Mouse (Mus musculus): ENCODE results near the gene Slc35b1.

Gene Slc35b1

DNA sequence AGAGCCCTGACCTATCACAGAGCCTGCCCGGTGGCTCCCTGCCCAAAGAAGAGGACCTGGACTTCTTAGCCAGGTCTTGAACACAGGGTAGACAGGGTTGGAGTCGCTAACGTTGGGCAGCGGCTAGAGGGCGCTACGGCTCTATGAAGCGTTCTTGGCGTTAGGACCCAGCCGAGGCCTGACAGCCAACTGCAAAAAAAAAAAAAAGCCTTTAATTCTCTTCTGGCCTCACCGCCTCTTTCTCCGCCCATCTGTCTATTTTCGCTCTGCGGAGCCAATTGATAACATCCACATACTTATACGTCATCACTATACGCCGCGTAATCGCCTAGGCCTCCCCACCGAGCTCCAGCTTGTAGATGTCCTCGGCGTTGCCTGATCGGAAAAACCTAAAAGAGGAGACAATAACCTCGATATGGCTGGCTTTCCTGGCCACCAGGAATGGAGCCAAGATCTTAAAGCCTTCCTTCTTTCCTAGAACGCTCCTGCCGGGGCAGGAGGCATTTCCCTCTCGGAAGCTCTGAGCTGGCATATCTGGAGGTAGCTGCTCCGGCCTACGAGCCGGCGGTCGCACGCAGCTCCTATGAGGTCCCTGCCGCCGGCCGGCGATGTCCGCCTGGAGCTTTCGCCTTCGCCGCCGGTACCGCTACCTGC, at the start of gene Slc35b1:
Gene Slc35b1 (plus strand): TSS at position 374 of the 654 bp plus-strand sequence.
- DNase-seq = peak; percentile 97

DNA sequence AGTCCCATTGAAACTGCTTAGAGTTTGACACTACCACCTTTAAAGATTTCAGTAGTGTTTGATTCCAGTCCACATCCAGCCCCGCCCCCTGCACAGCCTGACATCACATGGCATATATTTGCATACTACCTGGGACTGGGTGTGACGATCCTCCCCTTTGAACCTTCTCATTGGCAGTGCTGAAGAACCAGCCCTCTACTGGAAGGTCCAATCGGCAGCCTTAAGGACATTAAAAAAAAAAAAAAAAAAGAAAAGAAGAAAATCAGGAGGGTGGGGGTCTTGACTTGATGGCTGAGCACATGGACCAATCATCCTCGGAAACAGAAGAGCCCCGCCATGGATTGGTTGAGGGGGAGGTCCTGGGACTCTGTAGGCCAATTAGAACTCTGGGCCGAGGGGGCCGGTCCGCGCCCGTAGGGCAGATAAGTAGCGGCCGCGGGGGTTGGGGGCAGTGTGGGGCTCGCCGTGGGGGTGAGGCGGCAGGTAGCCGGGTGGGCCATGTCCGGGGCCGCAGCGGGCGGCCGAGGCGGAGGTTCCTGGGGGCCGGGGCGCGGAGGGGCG, 47.8 kb upstream of the Slc35b1 start, which contains the start of gene Fam117a:
Gene Fam117a (plus strand): TSS at position 451 of the 561 bp plus-strand sequence.
- DNase-seq = peak; percentile 91

DNA sequence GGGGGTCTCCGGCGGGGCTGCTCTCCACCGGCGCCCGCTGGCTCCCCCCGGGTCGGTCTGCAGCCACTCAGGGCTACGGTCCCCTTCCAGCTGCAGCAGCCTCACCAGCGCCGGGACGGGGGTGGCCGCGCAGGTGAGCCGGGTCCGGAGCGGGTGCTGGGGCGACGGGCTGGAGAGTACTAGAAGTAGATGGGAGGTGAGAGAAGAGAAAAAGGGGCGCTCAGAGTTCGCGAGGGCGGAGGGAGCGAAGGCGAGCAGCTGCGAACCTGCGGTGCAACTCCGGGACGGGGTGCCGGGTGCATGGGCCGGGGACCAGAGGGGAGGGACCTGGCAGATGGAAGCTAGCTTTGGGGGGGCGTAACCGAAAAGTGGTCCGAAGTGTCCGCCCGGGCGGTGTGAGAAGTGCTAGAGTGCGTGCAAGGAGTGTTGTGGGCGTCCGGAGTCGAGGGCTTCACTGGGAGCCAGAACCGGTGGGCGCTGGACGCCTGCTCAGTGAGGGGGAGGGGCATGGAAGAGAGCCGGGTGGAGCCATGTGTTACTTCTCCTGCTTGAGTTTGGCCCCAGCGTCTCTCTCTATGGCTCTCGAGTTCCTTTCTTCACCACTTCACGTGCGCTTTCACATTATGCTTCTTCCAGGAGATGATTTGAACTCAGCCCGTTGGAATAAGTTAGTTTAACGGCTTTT, 47.2 kb upstream of the Slc35b1 start:
- peak; percentile 82 for DNase-seq

DNA sequence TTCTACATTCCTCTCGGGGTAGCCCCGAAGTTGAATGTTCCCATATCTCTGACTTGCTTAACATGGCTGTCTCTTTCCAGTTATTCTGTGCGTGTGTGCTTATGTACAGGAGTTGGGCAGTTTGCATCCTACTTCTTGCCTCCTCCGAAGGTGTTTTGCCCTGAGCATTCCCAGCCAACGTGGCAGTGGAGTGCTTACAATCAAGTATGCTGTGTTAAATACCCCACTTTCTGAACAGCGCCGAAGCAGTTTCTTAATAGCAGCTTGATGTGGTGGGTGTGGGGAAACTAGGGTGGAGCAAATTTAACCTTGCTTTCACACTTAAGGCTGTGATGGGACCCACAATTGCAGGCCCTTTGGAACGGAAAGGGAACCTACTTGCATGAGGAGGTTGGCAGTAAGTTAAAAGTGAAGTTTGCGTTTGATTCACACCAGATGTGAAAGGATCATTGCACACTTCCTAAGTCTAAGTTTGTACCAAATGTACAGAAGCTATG, 46.6 kb upstream of the Slc35b1 start:
- peak; percentile 15 for DNase-seq

DNA sequence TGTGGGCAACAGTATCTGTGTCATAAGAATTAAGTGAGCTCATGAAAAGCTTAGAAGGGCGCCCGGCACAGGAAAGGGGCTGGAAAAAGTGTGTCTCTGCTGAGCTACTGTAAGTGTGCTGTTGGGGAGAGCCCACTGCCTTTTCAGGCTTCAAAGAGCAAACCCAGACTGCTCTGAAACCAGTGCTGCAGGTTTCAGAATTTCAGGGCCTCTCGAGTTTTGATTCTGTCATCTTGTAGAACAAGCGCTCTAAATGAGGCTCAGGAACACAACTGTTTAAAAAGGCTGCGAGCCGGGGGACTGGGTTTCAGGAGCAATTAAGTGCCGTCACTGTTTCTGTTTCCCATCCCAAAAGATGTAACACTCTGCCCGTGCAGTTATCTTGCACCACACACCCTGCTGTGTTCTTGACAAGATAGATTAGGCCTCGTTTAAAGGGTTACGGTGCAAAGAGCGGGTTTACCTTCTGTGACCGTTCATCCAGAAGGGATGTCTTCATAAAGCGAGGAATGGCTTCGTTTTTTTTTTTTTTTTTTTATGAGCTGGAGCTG, 44.9 kb upstream of the Slc35b1 start:
- DNase-seq = no peak

DNA sequence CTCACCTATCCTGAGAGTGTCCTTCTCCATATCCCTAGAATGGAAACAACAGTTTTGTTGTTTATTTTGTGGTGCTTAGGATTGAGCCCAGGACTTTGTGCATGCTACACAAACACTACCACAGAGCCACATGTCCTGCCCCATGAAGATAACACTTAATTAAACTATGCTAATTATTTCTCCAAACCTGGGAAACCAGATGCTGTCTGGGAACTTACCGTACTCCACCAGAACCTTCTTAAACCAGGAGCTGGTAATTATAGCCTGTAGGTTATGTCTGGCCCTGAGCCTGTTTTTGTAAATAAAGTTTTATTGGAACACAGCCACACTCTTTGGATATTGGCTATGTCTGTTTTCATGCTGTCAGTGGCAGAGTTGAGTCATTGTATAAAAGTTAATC, 44.2 kb upstream of the Slc35b1 start:
- no peak for DNase-seq

DNA sequence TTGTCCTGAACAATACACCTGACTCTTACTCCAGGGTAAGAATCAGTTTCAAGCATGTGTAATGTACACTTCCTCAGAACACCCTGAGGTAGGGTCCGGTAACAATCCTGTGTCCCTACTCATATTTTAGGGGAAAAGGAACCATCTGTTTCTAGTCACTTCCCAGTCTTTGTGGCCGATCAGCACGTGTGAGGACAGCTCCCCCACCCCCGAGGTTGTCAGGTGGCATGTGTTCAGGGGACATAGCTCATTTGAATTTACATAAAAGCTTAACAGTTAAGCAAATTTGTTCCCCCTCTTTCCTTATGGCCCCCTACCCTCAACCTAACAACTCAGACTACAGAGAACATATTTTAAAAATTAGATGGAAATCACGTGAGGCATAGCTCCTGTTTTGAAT, 43.8 kb upstream of the Slc35b1 start:
- no peak for DNase-seq

DNA sequence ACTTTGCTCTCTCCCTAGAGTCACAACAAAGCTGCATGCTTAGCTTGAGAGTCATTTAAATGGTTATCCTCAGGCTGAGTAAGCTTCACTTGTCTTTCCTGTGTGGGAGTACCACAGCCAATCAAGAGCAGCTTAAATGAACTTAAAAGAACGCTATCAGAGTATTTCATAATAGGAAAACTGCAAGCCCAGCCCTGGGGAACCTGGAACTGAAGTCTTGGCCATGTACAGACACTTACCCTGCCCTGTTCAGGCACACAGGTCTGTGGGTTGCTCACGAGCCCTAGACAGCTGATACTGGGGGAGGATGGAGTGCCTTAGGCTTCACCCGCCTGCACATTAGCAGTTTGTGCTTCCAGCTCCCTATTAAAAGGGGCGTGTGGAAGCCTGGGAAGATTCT, 41.3 kb upstream of the Slc35b1 start:
- no peak for DNase-seq

DNA sequence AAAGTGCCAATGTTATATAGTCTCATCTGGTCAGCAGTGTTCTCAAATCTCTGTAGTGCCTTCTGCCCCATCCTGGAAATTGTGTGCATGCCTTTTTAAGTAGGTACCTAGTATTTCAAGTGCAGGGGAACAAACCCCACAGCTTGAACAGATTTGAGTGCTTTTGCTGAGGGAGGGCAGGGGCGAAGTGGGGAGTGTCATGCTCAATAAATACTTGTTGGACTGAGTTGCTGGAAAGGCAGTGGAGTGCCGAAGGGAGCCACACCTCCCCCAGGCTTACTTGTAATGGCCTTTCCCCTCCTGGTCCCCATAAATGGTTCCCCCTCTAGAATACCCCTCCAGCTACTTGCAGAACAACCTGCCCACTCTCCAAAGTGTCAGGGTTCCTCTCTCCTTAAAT, 40.3 kb upstream of the Slc35b1 start:
- DNase-seq = no peak

DNA sequence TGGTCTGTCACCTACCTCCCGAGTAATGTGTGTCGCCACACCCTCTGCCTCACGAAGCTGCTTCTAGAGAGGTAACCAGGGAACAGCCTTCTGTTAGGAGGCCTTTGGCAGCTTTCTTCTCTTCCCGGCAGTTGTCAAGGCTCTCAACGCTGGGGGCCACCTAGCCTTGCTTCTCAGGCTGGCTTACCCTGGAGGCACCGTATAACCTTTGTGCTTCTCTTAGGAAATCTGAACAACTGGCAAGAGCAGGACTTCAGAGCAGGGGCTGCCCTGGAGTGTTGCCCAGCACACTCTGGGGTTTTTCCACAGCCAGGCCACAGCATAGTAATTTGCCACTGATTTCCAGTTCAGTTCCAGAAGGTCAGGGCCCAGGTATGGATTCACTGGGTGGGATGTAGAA, 34.2 kb upstream of the Slc35b1 start:
- no peak for DNase-seq

DNA sequence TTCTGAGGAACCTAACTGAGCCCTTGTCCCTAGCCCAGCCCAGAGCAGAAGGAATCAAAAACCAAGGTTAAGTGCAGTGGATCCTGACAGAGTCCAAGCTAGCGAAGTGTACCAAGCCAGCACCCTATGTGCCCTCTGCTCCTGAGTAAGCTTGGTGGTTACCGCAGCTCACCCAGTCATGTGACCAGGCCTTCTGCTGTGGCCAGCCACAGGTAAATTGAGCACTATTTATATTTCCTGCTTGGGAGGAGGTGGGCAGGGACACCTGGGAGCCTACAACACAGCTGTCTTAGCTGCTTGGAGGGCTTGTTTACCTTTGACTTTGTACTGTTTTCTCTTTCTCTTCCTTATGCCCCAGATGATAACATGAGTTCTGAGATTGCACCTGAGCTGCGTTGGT, 33.5 kb upstream of the Slc35b1 start:
- no peak for DNase-seq

DNA sequence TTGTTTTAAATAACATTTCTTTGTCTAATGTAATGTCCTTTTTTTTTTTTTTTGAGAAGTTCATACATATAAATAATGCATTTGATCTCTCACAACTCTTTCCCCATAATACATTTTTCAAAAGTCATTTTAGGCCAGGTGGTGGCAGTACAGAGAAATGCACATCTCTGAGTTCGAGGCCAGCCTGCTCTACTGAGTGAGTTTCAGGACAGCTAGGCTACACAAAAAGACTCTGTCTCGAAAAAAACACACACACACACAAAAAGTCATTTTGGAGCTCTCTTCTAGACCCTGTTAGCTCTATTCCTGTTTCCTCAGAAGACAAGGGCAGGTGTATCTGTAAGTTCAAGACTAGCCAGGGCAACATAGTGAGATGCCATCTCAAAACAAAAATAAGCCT, 31.8 kb upstream of the Slc35b1 start:
- DNase-seq = no peak

DNA sequence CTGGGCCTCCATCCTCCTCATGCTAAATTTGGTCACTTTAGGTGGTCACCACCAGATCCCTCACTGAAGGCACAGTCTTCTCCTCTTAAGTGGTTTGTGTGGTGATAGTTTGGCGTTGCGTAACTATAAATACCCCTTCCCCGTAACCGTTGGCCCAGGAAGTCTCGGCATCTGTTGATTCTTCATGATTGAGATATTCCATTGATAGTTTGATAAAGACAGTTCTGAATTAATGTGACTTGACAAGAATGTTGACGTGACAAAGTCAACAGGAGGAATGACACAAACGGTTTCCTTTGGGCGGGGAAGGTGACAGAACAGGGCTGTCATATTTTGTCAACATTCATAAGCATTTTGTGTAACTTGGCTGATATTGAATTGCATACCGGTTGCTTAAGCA, 31.3 kb upstream of the Slc35b1 start:
- no peak for DNase-seq

DNA sequence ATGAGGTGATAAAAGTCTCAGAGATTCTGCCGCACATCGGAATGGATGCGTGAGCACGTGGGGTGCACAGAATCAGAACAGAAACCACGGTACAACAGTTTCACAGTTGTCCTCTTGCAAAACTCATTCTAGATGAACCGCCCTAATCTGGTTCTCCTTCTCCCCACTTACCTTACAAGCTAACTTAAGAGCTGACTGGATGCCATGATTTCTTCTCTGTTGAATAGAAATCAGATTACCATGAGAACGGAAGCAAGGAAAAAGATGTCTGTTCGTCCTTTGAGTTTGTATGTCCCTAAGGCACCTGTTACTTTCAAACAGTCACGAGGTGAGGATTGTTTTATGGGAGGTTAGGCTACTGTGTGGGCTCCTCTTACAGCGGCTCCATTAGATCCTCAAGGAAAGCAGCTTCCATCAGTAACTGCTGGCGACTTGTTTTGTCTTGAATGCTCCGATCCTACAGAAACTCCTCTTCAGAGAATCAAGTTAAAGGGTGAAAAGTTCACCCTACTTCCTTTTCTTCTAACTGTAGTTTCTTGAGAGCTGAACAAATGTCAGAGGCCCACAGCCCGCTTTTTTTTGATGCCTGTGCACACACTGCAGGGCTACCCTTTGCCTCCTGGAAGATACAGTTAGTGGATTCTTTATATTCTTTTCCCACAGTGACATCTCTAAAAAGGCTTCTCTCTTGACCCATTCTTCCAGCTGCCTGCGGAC, 30.1 kb upstream of the Slc35b1 start:
- no peak for DNase-seq

DNA sequence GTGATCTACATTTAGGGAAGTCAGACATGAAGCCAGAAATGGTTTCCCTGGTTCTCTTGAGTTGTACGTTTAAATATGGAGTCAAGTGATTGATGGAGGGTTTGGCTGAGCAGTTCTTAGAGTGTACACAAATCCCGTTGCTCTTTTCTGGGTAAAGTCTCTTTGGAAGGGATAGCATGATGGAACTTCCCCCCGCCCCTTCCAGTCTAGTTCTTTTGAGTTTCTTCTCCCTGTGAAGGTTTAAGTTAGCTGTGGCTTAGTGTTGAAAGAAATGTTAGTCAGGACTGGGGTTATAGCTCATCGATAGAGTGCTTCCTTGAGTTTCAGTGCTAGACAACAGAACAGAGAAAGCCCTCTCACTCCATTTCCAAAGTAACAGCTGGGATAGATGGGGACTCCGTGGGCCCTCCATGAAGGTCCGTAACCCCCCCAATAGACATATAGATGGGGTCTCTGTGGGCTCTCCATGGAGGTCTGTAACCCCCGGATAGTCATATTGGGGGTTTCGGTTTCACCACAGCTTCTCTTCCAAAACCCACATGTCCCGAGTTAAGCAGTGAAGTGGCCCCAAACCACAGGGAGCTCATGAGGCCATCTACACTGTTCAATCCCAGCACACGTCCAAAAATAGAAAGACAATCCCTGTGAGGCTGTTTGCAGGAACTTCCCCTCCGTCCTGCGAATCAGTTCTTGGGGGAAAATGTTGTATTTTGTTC, 29.4 kb upstream of the Slc35b1 start:
- no peak for DNase-seq

DNA sequence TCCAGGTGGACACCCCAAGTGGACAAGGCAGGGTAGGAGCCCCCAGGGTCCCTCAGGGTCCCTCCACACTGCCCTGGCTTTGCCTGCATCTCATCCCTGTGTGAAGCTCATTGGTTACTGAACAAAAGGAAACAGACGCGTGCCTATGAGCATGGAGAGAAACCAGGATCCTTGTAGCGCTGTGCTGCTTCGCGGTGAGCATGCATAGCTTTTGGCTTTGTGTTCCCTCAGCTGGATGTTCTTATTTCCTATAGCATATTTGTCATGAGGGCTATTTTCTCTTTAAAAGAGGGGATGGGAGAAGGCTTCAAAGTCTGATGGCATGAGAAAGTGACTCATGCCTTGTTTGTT, 28.9 kb upstream of the Slc35b1 start:
- DNase-seq = no peak

DNA sequence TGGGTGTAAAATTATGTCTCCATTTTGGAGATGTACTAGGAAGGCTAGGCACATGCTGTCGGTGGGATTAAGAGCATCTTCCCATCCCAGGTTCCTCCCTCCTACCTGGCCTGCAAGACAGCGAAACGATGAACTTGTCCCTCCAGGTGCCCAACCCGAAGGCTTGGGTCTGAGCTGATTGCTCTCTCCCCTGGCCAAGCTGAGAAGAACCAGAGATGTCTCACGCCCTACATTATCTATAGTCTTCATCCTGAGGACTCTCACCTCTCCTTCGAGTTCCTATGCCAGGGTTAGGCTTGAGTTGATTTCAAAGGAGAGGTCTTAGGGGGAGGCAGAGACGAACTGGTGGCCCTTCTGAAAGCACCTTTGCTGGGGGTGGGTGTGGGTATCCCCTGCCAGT, 28.5 kb upstream of the Slc35b1 start:
- no peak for DNase-seq

DNA sequence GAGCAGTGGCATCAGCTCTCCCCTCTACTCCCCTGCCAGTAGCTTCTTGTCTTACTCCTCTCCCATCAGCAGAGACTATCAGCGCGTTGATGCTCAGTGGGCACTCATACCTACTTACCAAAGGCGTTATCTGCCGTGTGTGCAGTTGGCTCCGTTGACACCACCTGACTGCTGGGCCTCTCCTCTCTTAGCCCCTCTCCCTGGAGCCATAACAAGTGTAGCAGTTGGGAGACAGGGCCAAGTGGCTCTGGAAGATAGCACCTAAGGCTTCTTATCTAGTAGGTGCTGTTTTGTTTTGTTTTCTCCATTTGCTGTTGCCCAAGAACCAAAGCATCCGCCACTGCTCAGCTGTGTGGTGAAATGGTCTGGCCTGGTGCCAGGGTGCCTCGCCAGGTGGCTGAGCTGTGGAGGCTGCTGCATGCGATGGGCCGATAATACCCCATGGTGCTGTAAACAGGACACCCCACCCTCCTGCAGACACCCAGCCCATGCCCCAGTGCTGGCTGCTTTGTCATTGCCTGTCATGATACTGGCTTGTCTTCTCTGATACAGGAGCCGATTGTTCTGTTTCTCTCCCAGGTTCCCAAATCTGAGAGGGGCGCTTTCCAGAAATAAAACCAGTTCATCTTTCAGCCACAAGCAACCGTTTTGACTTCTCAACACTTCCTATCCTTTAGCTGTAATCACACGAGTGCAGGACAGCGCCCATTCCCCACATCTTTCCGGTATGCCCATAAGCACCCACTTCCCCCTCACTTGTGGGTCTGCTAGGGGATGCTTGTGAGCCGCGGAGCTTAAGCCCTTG, 27.8 kb upstream of the Slc35b1 start:
- peak; percentile 81 for DNase-seq

DNA sequence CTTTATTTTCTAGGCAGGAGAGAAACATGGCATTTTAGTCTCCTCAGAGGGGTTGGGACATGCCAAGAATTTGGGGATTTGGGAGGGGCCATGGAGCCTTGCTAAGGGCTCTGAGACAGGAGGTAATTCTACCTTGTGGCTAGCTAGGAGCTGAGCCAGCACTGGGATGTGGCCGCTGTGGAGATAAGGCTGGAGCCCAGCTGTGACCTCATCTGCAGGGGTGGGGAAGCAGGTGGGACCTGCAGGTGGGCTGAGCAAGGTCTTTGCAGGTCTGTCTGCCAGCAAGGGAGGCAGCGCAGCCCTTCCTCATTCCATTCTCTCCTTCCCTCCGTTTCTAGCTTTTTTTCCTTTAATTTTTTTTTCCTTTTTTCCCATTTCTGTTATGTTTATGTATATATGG, 26.2 kb upstream of the Slc35b1 start:
- DNase-seq = no peak

DNA sequence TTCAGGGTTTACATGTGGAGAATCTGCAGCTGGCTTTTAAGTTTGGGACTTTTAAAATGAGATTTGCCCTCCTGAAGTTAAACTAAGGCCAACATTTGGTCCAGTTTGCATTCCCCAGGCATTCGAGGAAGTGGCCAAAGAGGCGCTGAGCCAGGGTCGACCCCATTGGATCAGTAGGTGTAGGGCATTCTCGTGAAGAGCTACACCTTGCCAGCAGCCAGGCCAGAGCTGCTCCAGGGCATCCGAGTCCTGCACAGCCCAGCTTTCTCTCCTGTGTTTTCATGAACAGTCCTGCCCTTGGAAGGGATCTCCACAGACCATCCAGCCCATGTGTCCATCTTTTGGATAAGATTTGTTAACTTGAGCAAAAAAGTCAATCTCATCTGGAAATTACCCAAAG, 20.1 kb upstream of the Slc35b1 start:
- no peak for DNase-seq

DNA sequence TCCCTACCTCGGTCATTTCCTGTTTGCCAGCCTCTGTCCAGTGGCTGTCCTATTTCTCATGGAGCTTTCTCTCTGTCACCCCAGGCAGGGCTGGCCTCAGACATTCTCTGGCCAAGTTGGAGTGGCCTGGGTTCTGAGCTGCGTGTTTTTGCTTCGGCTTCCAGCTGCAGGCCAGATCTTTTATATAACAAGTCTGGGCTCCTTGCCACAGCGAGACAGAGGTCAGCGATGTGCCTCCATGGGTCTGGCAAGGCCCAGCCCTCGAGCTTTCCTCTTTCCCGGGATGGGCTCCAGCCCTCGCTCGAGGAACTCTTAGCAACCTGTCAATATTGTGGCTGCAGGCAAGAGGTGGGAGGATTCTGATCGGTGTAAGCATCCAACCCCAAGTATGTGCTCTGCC, 18.9 kb upstream of the Slc35b1 start:
- DNase-seq = peak; percentile 93

All from lung, postnatal 10 days (tissue).